Mouse (Mus musculus): ENCODE data around the gene Slc23a4.
A peak's percentile ranks its signal among the peaks of the same experiment; 100 is the strongest.

Gene Slc23a4

DNA sequence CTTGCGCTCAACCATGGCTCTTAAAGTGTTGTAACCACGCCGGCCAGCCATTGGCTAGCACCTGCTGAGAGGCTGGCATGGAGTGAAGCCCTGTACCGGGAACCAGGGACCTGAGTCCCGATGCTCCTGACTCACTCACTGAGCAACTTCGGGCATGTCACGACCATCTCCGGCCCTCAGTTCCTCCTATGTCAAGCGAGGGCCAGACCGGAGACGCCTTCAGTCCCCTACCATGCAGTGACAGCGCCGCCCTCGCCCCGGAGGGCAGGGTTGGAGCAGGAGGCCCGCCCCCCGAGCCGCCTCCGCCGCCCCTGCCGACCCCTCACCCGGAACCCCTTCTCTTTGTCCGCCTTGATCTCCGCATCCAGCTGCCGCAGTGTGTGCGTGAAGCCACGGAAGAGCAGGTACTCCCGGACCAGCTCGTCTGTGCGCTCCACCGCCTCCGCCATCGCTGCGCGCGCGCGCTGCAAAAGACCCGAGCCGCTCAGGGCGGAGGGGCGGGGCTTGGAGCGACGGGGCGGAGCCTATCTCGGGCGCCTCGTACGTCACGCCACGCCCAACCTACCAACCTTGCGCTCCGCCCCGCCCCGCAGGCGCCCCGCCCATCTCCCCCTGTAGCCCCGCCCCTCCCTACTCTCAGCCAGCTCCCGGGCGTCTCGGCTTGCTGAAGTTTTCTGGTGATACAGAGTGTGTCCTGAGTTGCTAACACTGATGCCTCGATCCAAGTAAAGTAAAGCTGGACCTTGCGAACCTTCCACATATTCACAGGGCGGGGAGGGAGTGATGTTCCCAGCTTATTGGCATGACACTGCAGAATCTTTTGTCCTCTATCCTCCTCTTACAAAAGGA is 77.6 kb downstream of the Slc23a4 start, which contains the start of gene Wdr91:
Wdr91 (minus strand) TSS at position 506 of the 849 bp plus-strand sequence.
- DNase-seq = peak; percentile 87

DNA sequence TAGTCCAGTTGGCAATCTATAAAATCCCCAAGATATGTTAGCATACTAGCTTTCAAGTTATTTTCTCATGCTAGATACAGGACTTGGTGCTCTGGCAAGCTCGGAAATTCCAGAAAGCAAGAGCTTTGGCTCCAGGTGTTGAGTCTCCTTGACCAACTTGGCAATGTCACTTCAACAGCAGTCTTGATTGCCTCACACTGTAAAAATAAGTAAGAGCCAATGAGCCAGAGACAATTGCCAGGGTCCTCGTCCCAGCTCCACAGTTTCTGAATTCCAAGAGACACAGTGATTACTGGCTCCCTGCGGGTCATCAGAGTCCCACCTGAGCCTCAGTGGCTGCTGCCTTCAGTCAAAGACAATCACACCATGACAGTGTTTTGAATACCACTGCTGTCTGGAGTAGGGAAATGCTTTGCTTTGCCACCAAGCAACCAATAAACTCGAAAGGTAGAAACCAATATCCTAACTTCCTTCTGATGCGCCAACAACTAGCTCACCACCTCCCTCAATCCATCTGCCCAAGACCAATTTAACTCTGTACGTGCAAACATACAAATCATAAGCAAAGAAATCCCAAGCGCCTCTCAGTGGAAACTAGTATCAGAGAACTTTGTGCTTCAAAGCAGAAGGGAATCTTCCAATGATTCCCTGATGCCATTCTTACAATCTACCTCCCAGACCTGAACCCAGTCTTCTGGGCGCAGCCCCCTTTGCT is 78.4 kb downstream of the Slc23a4 start:
- peak; percentile 51 for DNase-seq

GRCm38 (mm10) chr6:34907696-34908260 is 80.4 kb downstream of the Slc23a4 start:
- peak; percentile 48 for DNase-seq

DNA sequence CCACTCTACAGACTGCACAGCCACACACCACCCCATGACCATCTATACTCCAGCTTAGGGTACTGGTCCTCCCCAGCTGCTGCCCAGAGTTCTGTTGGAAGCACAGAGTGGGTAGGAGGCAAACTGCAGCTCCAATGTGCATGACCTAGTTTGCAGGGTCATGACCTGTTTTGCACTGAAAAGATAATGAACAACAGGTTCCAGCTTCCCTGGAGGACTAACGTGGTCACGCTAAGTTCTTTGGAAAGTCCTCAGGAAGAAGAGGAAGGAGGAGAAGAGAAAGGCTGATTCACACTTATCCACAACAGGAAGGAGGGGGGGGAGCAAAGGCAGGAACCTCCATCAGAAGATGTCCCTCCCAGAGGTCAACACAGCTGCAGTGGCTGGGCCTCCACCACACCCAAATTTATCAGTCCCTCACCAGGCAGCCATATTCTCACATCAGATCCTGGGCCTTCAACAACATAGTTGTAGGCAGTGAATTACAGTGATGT is 81.0 kb downstream of the Slc23a4 start:
- peak; percentile 74 for DNase-seq

DNA sequence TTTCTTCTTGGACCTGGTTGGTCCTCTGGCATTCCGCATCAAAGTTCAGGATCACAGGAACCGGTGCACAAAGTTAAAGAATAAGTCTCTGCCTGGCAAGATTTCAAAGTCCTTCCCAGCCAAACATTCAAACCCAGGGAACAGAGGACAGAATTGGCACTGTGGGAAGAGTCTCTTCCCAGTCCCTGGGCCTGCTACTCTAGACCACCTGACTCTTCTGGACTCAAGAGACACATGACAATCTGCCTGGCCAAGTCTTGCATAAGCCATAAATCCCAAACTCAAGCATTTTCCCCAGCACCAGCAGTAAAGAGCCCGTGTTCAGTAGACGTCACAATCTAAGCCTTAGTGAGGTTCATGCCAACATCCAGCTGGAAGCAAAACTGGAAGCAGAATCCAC is 81.5 kb downstream of the Slc23a4 start:
- peak; percentile 91 for DNase-seq

DNA sequence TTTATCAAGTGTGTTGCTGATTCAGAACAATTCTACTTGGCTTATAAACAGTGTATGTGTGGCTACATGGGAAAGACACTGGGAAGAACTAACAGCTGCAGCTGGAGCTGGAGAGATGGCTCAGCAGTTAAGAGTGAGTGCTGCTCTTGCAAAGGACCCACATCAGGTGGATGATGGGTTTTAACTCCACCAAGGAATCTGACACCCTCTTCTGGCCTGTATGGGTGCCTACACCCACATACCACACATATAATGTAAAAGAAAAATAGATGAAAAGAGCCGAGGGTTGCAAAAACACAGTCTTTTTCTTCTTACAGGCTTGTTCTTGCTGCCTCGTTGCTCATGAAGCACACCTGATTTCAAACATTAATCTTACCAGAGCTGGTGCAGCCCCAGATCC is 82.1 kb downstream of the Slc23a4 start:
- no peak for DNase-seq

DNA sequence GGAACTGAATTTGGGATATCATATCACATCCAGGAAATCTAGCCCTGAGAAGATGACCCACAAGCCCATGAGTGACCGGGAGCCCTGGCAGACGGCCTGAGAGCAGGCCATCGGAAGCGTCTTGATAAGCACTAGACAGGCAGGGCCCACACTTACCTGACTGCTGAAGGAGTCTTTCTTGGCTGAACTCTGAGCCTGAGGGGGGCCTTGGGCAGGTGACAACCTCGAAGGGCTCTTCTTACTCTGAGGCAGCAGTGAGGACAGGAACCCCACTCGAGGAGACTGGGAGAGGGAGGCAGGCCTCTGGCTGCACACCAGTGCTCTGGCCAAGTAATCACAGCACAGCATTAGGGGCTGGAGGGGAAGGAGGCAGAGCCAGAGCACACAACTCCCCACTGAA is 83.8 kb downstream of the Slc23a4 start:
- no peak for DNase-seq

DNA sequence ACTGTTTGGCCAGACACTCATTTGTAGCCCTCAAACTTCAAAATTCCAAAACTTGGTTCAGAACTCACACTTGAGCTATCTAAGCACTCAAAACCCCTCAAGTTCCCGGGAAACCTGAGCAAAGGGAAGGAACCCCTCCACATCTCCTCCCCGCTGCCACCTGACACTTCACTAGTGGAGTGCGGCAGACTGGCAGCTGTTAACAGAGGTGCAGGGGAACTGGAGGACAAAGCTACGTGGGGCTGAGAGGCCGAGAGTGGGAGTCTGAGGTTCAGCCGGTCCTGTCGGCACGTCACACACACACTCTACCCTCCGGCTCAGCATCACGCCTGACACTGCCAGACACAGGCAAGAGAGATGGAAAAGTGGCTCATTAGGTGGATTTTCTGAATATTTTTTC is 84.4 kb downstream of the Slc23a4 start:
- DNase-seq = no peak

DNA sequence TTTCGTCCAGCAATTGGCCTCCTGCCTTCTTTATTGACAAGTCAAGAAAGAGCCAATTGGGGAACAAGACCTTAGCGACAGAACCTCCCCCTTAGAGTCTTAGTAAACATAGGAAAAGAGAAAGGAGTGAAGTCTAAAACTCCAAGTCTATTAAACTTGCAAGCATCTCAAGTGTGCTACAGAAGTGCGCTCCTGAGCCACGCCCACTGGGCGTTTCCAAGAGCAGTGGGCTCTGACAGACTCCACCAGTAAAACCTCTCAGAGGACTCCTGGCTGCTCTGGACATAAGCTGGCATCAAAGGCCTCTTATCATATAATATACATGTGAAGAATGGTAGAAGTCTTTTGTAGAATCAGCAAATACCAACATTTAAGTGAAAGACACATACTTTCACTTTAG is 84.8 kb downstream of the Slc23a4 start:
- no peak for DNase-seq

DNA sequence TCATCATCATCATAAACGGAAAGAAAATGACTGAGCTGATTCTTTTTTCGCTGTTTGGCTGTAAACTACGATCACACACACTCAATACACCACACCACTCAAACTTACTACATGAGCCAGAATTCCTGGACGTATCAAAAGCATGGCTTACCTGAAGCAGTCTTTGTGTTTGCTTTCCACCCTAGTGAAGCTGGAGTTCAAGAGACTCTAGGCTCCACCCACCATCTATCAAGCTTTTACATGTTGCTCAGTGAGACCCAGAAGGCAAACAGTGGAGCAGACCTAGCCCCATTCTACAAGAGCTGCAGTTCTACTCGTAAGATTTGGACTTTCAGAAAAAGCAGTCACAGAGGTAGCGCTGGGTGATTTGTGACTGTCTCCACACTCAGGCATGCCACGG is 85.6 kb downstream of the Slc23a4 start:
- DNase-seq = no peak

DNA sequence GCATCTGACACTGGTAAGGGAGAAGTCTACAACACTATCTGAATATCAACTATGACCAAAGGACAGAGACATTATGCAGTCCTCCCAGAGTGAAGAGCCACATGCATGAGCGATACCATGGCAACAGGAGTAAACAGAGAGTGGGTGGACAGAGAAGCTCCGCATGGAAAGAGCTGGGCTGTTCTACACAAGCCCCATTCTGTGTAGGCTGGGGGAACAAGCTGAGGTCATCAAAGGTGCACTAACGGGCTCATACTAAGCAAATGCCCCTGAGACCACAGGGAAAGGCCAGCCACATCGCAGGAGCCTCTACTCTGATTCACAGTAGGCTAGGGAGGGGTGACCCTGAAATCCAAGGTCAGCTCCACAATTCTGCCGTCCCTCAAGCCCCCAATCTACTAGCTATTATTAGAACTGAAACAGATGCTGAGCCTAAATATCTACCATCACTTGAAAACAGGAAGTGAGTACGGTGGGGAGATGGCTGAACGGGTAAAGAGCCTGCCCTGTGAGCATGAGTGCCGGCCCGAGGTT is 86.2 kb downstream of the Slc23a4 start:
- no peak for DNase-seq

- no peak for DNase-seq
Observed at GRCm38 (mm10) chr6:34900990-34901389, 87.2 kb downstream of the Slc23a4 start.

- peak; percentile 73 for DNase-seq
Observed at GRCm38 (mm10) chr6:34899127-34899526, 89.1 kb downstream of the Slc23a4 start.

- no peak for DNase-seq
Observed at GRCm38 (mm10) chr6:34896168-34896780, 91.9 kb downstream of the Slc23a4 start.

- no peak for DNase-seq
Observed at GRCm38 (mm10) chr6:34895569-34895968, 92.6 kb downstream of the Slc23a4 start.

All from kidney, adult 11 months (tissue).